Mouse (Mus musculus): Measurements from ENCODE around the gene Stpg2.

Stpg2 gene

DNA sequence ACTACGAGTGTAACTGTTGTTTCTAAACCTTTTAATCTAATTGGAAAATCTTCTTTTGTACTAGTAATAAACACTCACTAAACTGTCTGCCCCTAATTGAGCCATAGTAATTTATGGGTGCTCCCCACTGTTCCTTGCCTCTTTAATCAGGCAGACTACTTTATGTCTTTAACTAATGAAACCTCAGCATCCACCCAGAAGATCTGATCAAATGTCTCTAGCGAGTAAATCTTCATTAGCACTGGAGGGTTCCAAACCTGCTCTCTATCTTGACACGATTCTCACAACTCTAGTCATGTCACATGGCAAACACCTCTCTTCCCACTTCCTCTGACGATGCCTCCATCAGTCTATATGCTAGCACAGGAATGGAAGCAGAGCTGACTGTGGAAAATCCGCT lies 523.8 kb downstream of the Stpg2 start:
- no peak for DNase-seq (ENCODE audit: low read depth, low spot score)

DNA sequence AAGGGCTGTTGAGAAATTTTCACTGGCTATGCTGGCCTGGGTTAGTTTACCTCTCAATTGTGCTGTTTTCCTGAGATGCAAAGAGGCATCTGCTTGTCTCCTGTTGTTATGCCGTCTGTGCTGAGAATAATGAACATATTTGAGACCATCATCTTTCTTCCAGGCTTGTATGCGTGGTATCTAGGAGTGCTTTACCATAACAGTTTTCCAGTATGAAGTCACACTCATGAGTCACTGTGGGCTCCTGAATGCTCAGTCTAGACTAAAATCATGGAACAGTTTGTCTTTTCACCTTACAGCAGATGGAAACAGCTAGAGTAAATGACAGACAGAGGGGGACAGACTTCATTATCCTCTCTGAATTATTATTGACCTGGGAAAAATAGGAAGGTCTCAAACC lies 527.7 kb downstream of the Stpg2 start:
- no peak for DNase-seq (ENCODE audit: low read depth, low spot score)

DNA sequence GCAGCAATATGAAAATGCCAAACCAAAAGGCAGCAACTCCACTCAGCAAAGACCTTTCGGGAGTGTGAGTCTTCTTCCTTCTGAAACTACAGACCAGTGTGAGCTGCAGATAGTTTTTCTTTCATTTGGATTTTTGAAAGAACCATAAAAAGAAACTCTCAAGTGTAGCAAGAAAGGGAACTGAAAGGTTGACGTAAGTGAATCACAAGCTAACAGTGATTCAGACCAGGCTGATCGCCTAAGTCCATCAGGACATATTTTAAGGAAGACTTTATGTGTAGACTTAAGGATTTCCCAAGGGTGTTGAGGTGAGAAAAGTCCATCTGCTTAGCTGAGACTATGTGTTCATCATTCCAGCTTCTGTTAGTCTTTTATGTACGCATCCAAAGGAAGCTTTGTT lies 533.9 kb downstream of the Stpg2 start:
- no peak for DNase-seq (ENCODE audit: low read depth, low spot score)

Measured in ES-CJ7 (cell line).